Mouse (Mus musculus) Patski (cell line): ENCODE results near the gene Map2k7. TPM values are rescaled to one million over a fixed set of nuclear protein-coding genes. Genes with fewer than 3 reads are reported as not detected.

Experiments used
- ATAC-seq: fragments of 100-300 bp; one replicate; pipeline ENCODE4 v1.8.0; 2021
- CTCF ChIA-PET: fragments of 350-600 bp; sonication (Branson Sonifier 250); formaldehyde crosslinking; loops from one replicate; lab custom pipeline; 2022; ENCODE audit warnings: inconsistent platforms; lab: Charles Lee
- POLR2A ChIA-PET: fragments of 350-600 bp; sonication (Branson Sonifier 250); formaldehyde crosslinking; loops from one replicate; lab custom pipeline; 2022; ENCODE audit warnings: antibody characterized with exemption, inconsistent platforms; lab: Charles Lee
- DNase-seq: peaks from one replicate; pipeline ENCODE4 v3.0.0-alpha.2; 2011; ENCODE audit warnings: low read depth, low spot score
- H3K27me3 ChIP-seq: fragments of 371-371 bp; one replicate; pipeline ENCODE4 v1.5.1; 2021
- CTCF ChIP-seq: fragments of 100-300 bp; IDR thresholded peaks from one replicate; pipeline ENCODE4 v1.5.1; 2021
- in situ Hi-C: fragments of 300-500 bp; cut with MboI; formaldehyde crosslinking; loops from 3 replicates; pipeline ENCODE4 v1.11.1; 2018; ENCODE audit warnings: low pct_unique_long_range_greater_than_20kb, mixed read lengths
- polyA plus RNA-seq: library from polyadenylated mRNA; unstranded; gene quantifications from one replicate; pipeline ENCODE4 v1.2.3, GENCODE M21; 2021

Map2k7 gene
- 63.2 TPM for polyA plus RNA-seq

DNA sequence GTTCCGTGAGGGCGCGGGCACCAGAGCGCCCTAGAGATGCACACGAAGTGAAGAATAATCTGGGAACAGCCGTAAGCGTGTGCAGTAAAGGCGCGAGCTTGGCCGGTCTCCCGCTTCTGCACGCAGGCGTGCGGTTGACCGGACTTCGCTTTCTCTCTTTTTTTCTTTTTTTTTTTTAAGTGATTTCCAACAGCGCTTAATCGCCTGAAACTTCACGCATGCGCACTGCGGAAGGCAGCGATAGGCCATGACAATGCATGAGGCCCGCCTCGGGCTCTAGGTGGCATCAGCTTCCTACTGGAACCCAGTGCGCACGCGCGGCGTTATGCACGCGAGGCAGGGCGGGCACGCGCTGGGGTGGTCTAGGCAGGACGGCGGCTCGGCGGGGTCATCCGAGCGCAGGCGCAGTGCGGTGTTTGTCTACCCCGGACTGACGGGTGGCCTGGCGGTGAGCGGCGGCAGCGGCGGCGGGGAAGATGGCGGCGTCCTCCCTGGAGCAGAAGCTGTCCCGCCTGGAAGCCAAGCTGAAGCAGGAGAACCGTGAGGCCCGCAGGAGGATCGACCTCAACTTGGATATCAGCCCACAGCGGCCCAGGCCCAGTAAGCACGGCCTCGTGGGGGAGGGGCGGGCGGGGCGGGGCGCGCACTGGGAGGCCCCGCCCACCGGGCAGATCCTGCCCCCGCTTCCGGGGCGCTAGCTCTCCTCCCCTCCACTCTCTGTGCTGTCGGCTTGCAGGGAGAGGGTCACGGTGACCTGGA, at the start of gene Map2k7, which contains the start of gene Gm49320:
Gene Map2k7 (plus strand): TSS at position 307 of the 759 bp plus-strand sequence.
Gene Gm49320 (plus strand): TSS at position 432 of the 759 bp plus-strand sequence.
- in situ Hi-C loops, result no loop called here
- ATAC-seq (peak; percentile 87), DNase-seq (peak; percentile 98)
- CTCF ChIA-PET, result interaction anchor here (0.7 to 4.8 kb wide), 5 partner anchors 10 to 39 kb away, joined by 3 to 37 read pairs (median 3); partner anchors contain the start of gene Tgfbr3l
- no peaks in the 10 kb centered on the region for H3K27me3 ChIP-seq
- POLR2A ChIA-PET, result interaction anchor here (0.7 to 3.7 kb wide), 5 partner anchors 11 to 65 kb away, joined by 3 to 20 read pairs (median 3); partner anchors contain the start of gene Tgfbr3l
- no peak for TF ChIP-seq CTCF

DNA sequence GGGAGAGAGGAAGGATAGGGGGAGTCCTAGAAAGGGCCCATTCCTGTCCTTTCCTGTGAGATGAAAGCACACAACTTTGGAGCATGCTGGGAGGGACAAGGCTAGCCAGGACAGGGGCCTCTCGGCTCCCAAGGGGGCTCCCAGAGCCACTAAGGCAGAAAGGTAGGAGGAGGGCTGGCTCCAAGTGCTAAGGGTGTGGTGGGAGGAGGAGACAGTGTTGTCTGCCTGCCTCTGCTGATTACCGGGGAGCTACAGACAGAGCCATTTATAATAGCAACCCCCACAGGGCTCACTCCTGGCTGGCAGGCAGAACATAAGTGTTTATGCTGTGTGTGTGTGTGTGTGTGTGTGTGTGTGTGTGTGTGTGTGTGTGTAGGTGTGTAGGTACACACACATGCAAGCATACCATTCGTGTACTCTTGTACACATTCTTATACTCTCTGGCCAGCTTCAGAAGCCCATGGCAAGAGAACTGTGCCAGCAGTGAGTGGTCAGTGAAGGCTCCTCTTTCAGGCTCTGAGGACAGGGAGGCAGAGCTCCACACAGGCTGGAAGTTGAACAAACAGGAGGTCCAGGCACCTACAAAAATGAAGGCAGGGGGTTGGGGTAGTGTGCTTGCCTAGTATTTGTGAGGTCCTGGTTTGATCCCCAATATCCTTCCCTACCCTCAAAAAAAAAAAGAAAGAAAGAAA, 49.4 kb upstream of the Map2k7 start:
- CTCF ChIA-PET, result interaction anchor here (1.6 kb wide), 1 partner anchor 20 kb away, joined by 4 read pairs; no protein-coding TSS in a partner anchor
- ATAC-seq (no peak), DNase-seq (no peak)
- POLR2A ChIA-PET, result no interaction called here
- H3K27me3 ChIP-seq, result no peaks in the 10 kb centered on the region
- in situ Hi-C loops, result no loop called here
- TF ChIP-seq CTCF, result no peak

DNA sequence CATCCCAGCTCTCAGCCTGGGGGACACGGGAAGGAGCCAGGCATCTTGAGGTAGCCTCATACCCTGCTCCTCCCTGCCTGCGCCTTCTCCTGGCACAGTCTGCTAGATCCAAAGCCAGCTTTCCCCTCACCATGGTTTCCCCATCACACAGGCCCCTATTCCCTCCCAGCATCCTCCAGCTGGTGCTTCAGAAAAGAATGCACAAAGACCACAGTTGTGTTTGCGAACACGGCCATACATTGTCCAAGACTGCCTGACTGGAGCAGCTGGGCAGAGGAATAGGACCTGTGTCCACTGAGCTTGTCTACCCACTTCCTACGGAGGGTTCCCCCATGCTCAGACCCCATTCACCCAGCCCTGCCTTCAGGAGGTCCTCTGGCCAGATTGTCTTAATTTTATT, 46.2 kb upstream of the Map2k7 start:
- no peaks in the 10 kb centered on the region for H3K27me3 ChIP-seq
- TF ChIP-seq CTCF, result no peak
- ChIA-PET POLR2A (no interaction called here), CTCF (interaction anchor here (0.9 to 3.0 kb wide), 7 partner anchors 8 to 65 kb away, joined by 3 to 12 read pairs (median 8); no protein-coding TSS in a partner anchor)
- DNase-seq (no peak), ATAC-seq (no peak)
- in situ Hi-C loops, result loop anchor here (10.0 kb wide), 1 partner anchor 182 kb away; no protein-coding TSS in a partner anchor

DNA sequence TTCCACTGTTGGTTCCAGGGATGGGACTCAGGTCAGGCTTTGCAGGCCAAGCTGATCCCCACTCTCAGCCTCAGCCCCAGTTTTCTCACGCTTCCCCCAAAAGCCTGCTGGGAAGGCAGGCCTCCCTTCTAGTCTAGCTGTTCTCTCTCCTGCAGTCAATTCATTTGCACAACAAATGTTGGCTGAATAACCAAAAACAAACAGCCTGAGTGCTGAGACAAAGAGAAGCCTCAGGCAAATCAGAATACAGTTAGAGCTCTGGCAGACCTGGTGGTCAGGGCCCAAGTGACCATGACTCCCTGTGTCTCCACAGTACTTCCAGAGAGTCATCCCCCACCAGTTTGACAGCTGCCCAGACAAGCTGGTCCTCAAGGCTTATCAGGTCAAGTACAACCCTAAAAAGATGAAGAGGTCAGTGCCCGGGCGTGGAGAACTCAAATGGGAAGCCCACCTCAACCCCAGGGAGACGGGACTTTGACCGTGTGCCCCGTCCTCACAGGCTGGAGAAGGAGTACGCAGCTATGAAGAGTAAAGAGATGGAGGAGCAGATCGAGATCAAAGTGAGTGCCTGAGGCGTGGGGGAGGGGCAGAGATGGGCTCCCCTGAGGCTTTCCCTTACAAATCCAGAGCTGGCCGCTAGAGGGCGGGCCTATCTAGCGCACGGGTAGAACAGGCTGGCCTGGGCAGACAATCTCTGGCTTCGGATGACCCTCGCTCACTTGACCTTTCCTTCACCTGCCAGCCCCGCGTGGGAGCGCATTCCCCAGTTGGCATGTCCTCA, 45.5 kb upstream of the Map2k7 start:
- in situ Hi-C loops, result loop anchor here (10.0 kb wide), 1 partner anchor 182 kb away; no protein-coding TSS in a partner anchor
- ChIA-PET POLR2A (interaction anchor here (0.8 to 1.5 kb wide), 2 partner anchors 60 to 66 kb away, joined by 3 read pairs; partner anchors contain the start of genes Ctxn1 and Snapc2), CTCF (interaction anchor here (0.6 to 3.0 kb wide), 16 partner anchors 9 to 401 kb away, joined by 3 to 12 read pairs (median 4); partner anchors contain the start of gene Snapc2)
- no peaks in the 10 kb centered on the region for H3K27me3 ChIP-seq
- TF ChIP-seq CTCF, result peak; percentile 98
- DNase-seq (peak; percentile 7), ATAC-seq (peak; percentile 94)

DNA sequence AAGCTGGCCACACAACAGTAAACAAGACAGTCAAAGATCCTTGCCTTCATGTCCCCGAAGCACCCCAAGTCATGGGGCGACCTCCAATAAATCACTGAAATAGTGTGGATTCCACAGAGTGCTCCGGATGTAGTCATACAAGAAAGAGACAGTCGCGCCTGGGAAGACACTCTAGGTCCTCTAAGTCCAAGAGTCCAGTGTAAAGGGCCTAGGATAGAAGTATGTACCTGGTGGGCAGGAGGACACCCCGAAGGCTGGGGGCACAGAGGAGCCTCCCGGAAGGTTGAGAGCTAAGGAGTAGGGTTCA, 45.0 kb upstream of the Map2k7 start:
- ATAC-seq, result peak; percentile 53
- no peak for TF ChIP-seq CTCF
- POLR2A ChIA-PET, result interaction anchor here (0.8 to 1.5 kb wide), 2 partner anchors 59 to 65 kb away, joined by 3 read pairs; partner anchors contain the start of genes Ctxn1 and Snapc2
- no peak for DNase-seq
- CTCF ChIA-PET, result interaction anchor here (0.6 to 3.0 kb wide), 14 partner anchors 9 to 73 kb away, joined by 3 to 12 read pairs (median 5); partner anchors contain the start of gene Snapc2
- in situ Hi-C loops, result loop anchor here (10.0 kb wide), 1 partner anchor 181 kb away; no protein-coding TSS in a partner anchor
- no peaks in the 10 kb centered on the region for H3K27me3 ChIP-seq

DNA sequence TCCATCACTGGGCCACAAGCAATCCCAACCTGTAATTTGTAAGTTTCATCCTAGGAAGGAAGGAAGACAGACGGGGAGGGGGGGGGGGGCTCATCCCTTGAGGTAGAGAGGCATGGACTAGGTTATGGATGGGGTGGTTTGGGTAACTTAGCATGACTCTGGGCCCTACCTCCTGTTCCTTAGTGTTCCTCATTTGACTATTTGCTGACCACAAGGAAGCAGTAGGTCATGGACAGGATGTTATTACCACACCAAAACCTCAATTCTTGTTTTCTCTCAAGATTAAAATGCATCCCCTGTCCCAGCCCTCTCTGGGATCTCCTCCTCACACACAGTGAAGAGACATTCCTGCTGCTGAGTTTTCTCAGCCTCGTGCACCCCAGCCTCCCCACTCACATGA, 37.2 kb upstream of the Map2k7 start:
- TF ChIP-seq CTCF, result no peak
- no peaks in the 10 kb centered on the region for H3K27me3 ChIP-seq
- POLR2A ChIA-PET, result no interaction called here
- no peak for ATAC-seq
- CTCF ChIA-PET, result no interaction called here
- in situ Hi-C loops, result no loop called here
- no peak for DNase-seq

DNA sequence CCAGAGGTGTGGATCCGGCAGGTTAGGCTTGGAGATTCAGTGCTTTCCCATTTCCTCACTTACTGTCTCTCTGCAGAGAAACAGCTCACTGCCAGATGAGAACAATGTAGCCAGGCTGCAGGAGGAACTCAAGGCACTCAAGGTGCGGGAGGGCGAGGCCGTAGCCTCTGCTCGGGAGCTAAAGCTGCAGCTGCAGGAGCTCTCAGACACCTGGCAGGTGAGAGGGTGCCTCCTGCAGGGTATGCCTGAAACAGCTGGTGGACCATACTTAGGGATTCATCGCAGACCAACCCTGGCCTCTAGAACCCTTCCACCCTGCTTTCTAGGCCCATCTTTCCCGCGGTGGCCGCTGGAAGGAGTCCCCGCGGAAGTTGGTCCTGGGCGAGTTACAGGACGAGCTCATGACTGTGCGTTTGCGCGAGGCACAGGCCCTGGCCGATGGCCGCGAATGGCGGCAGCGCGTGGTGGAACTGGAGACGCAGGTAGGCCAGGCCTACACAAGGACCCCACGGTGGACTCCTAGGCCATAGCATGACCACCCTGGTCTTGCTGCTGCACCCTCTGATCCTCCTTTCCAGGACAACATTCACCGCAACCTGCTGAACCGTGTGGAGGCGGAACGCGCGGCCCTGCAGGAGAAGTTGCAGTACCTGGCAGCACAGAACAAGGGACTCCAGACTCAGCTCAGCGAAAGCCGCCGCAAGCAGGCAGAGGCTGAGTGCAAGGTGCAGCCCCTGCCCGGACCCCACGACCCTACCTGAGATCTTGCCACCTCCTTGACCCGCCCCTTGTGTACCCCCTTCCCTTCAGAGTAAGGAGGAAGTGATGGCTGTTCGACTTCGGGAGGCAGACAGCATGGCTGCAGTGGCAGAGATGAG, 33.1 kb upstream of the Map2k7 start:
- DNase-seq (no peak), ATAC-seq (no peak)
- ChIA-PET POLR2A (interaction anchor here (0.8 kb wide), 1 partner anchor 13 kb away, joined by 9 read pairs; no protein-coding TSS in a partner anchor), CTCF (interaction anchor here (1.2 to 1.9 kb wide), 2 partner anchors 10 to 12 kb away, joined by 3 to 6 read pairs; no protein-coding TSS in a partner anchor)
- in situ Hi-C loops, result no loop called here
- TF ChIP-seq CTCF, result no peak
- H3K27me3 ChIP-seq, result no peaks in the 10 kb centered on the region

DNA sequence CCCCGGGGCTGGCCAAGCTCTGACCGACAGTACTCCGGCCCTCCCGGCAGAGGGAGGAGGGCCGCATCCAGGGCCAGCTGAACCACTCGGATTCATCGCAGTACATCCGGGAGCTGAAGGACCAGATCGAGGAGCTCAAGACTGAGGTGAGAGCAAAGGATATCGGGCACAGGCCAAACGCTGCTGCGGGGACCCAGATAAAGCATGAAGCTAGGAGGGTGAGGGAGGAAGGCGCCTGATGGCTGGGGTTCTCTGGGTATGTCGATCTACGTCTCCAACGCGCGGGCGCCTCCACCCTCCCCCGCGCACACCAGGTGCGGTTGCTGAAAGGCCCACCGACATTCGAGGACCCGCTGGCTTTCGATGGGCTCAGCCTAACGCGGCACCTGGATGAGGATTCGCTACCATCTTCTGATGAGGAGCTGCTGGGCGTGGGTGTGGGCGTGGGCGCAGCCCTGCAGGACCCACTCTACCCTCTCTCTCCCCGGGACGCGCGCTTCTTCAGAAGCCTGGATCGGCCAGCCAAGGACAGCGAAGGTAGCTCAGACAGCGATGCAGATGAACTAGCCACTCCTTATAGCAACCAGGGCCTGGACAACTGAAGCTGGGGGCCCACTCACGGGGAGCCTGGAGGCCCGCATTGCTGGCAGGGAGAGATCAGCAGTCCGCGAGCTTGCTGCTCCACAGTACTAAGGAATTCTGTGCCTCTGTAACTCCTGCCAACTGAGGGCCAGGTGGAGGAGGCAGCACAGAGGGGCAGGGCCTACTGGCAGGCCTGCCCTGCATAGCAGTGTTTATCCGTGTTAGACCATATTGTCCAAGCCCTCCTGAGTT, 32.1 kb upstream of the Map2k7 start:
- in situ Hi-C loops, result no loop called here
- no peaks in the 10 kb centered on the region for H3K27me3 ChIP-seq
- TF ChIP-seq CTCF, result no peak
- no peak for ATAC-seq
- DNase-seq, result no peak
- POLR2A ChIA-PET, result no interaction called here
- CTCF ChIA-PET, result interaction anchor here (1.2 to 1.9 kb wide), 2 partner anchors 11 to 13 kb away, joined by 3 to 6 read pairs; no protein-coding TSS in a partner anchor
